Mouse (Mus musculus): Measurements from ENCODE around the gene Slc7a7.

- no peak for TF ChIP-seq CTCF (IDR thresholded peaks at IDR 0.05; ENCODE audit: control insufficient read depth, insufficient read depth, insufficient read length)
- TF ChIP-seq MAX (IDR thresholded peaks at IDR 0.05), result no peak
- no peak for TF ChIP-seq CEBPB (IDR thresholded peaks at IDR 0.05; ENCODE audit: low read depth)
- TF ChIP-seq MYOD1 (IDR thresholded peaks at IDR 0.05; ENCODE audit: control insufficient read depth, insufficient read length, low read depth), result no peak
- TF ChIP-seq MYOG (IDR thresholded peaks at IDR 0.05; ENCODE audit: control insufficient read depth, extremely low read depth, insufficient read length), result no peak
- TF ChIP-seq FOSL1 (IDR thresholded peaks at IDR 0.05; ENCODE audit: insufficient read depth, low read length, poor library complexity, severe bottlenecking), result no peak
- no peak for TF ChIP-seq USF1 (IDR thresholded peaks at IDR 0.05; ENCODE audit: low read depth)
Measured at GRCm38 (mm10) chr14:54385968-54386618, 31.5 kb downstream of the Slc7a7 start.
